Mouse (Mus musculus): ENCODE measurements around the gene Ndrg2. TPM values are rescaled to one million over a fixed set of nuclear protein-coding genes. Genes with fewer than 3 reads are reported as not detected.
A peak's percentile ranks its signal among the peaks of the same experiment; 100 is the strongest.

The Ndrg2 gene
- polyA plus RNA-seq, 2 experiments, result 52.0 to 73.9 TPM

DNA sequence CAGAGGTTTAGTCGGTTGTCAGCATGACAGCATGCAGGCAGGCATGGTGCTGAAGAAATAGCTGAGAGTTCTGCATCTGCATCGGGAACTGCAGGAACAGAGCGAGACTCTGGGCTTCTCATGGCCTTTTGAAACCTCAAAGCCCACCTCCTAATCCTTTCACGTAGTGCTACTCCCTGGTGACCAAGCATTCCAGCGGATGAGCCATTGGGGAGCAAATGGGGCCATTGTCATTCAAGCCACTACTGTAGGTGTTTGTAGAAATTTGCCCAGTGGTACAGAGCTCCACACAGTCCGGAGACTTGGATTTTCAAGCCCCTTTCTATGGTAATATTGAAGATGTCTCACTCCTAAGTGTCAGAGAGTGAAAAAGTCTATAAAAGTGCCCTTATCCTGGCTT lies 27.9 kb downstream of the Ndrg2 start:
- WGBS, result 66% methylated on average over 6 of the region's 6 CpGs
- Histone ChIP-seq H3K4me2 (replicated peaks; ENCODE audit: low read depth, low read length, severe bottlenecking) (peak overlapping the region; percentile 59; the same call in 1 of the 2 replicates), H3K27ac (replicated peaks; ENCODE audit: low read depth, low read length) (no peak overlapping the region), H3K4me3 (replicated peaks; ENCODE audit: low read length) (peak overlapping the region; percentile 73; the same call in 1 of the 2 replicates), H3K4me1 (ENCODE audit: control insufficient read depth, insufficient read depth, low read length) (peaks cover 6% of the 10 kb centered on the region), H3K9me3 (ENCODE audit: control insufficient read depth, low read length) (no peaks in the 10 kb centered on the region), H3K27me3 (ENCODE audit: control insufficient read depth, insufficient read depth, low read length) (no peaks in the 10 kb centered on the region), H3K9ac (ENCODE audit: low read depth, low read length, severe bottlenecking) (no peak overlapping the region; the same call in 1 of the 2 replicates), H3K36me3 (ENCODE audit: control insufficient read depth, insufficient read depth, low read length) (peaks cover 45% of the 10 kb centered on the region)
- TF ChIP-seq POLR2A (IDR thresholded peaks at IDR 0.05; ENCODE audit: borderline replicate concordance, extremely low read depth, insufficient read depth, insufficient read length), result no peak
- DNase-seq (ENCODE audit: low spot score), result no peak
- no peak for ATAC-seq (ENCODE audit: low FRiP score, low read depth)

DNA sequence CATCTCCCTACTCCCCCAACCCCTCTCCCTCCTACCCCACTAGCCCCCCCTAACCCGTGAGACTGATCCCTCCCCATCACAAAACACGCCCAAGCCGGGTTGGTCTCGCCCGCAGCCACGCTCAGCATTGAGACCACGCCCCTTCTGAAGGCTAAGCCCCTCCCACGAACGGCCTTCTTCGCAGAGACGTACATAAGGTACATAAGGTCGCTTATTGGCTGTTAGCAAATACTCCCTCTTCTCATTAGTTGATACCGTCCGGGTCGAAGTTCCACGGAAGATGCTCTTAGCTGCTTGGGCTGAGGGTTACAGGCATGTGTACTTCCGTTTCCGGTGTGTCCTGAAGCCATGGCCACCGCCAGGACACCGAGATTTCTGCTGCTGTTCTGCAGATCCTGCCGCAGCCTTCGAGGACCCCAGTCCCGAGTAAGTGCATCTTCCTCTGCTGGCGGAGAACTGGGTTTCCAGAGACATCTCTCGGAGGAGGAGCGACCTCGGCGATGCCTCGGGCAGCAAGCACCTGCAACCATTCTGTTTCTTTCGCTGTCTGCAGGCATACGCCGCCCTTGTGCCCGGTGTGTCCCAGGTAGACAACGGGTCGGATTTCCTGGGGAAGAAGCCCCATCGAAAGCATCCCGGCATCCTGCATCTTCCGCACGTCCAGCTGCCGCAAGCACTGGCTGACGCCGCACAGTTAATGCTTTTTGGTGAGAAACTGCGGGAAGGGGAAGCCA lies 29.2 kb downstream of the Ndrg2 start, which contains the start of gene Mettl17:
Gene Mettl17, plus strand, starts transcription at position 245 of the 734 bp plus-strand sequence.
- 0% methylated on average over 43 of the region's 43 CpGs for WGBS
- Histone ChIP-seq H3K9me3 (ENCODE audit: control insufficient read depth, low read length) (no peaks in the 10 kb centered on the region), H3K4me3 (replicated peaks; ENCODE audit: low read length) (peak within 1 kb of the TSS; percentile 73), H3K9ac (ENCODE audit: low read depth, low read length, severe bottlenecking) (peak within 1 kb of the TSS; percentile 66), H3K4me1 (ENCODE audit: control insufficient read depth, insufficient read depth, low read length) (peaks cover 6% of the 10 kb centered on the region), H3K27me3 (ENCODE audit: control insufficient read depth, insufficient read depth, low read length) (no peaks in the 10 kb centered on the region), H3K36me3 (ENCODE audit: control insufficient read depth, insufficient read depth, low read length) (peaks cover 32% of the 10 kb centered on the region), H3K27ac (replicated peaks; ENCODE audit: low read depth, low read length) (peak within 1 kb of the TSS; percentile 81), H3K4me2 (replicated peaks; ENCODE audit: low read depth, low read length, severe bottlenecking) (peak within 1 kb of the TSS; percentile 59)
- DNase-seq (ENCODE audit: low spot score) (peak; percentile 98), ATAC-seq (ENCODE audit: low FRiP score, low read depth) (peak; percentile 94)
- peak; percentile 60; the same call in 1 of the 2 replicates for TF ChIP-seq POLR2A (IDR thresholded peaks at IDR 0.05; ENCODE audit: borderline replicate concordance, extremely low read depth, insufficient read depth, insufficient read length)

GRCm38 (mm10) chr14:51884031-51884544 lies 29.9 kb downstream of the Ndrg2 start:
- Histone ChIP-seq H3K4me3 (replicated peaks; ENCODE audit: low read length) (peak overlapping the region; percentile 73), H3K36me3 (ENCODE audit: control insufficient read depth, insufficient read depth, low read length) (peaks cover 25% of the 10 kb centered on the region), H3K4me1 (ENCODE audit: control insufficient read depth, insufficient read depth, low read length) (peaks cover 6% of the 10 kb centered on the region), H3K27me3 (ENCODE audit: control insufficient read depth, insufficient read depth, low read length) (no peaks in the 10 kb centered on the region), H3K4me2 (replicated peaks; ENCODE audit: low read depth, low read length, severe bottlenecking) (peak overlapping the region; percentile 59), H3K9ac (ENCODE audit: low read depth, low read length, severe bottlenecking) (peak overlapping the region; percentile 66), H3K27ac (replicated peaks; ENCODE audit: low read depth, low read length) (peak overlapping the region; percentile 81), H3K9me3 (ENCODE audit: control insufficient read depth, low read length) (no peaks in the 10 kb centered on the region)
- ATAC-seq (ENCODE audit: low FRiP score, low read depth) (peak; percentile 38), DNase-seq (ENCODE audit: low spot score) (peak; percentile 56)
- WGBS, result 1% methylated on average over 14 of the region's 14 CpGs
- no peak for TF ChIP-seq POLR2A (IDR thresholded peaks at IDR 0.05; ENCODE audit: borderline replicate concordance, extremely low read depth, insufficient read depth, insufficient read length)

- Histone ChIP-seq H3K4me1 (ENCODE audit: control insufficient read depth, insufficient read depth, low read length) (peaks cover 6% of the 10 kb centered on the region), H3K4me3 (replicated peaks; ENCODE audit: low read length) (peak overlapping the region; percentile 73), H3K4me2 (replicated peaks; ENCODE audit: low read depth, low read length, severe bottlenecking) (peak overlapping the region; percentile 59), H3K36me3 (ENCODE audit: control insufficient read depth, insufficient read depth, low read length) (peaks cover 20% of the 10 kb centered on the region), H3K27me3 (ENCODE audit: control insufficient read depth, insufficient read depth, low read length) (no peaks in the 10 kb centered on the region), H3K27ac (replicated peaks; ENCODE audit: low read depth, low read length) (peak overlapping the region; percentile 81), H3K9me3 (ENCODE audit: control insufficient read depth, low read length) (no peaks in the 10 kb centered on the region), H3K9ac (ENCODE audit: low read depth, low read length, severe bottlenecking) (peak overlapping the region; percentile 66)
- ATAC-seq (ENCODE audit: low FRiP score, low read depth) (peak; percentile 28), DNase-seq (ENCODE audit: low spot score) (peak; percentile 83)
- WGBS, result 5% methylated on average over 4 of the region's 4 CpGs
- TF ChIP-seq POLR2A (IDR thresholded peaks at IDR 0.05; ENCODE audit: borderline replicate concordance, extremely low read depth, insufficient read depth, insufficient read length), result no peak
Observed at GRCm38 (mm10) chr14:51883527-51884030, 30.4 kb downstream of the Ndrg2 start.

DNA sequence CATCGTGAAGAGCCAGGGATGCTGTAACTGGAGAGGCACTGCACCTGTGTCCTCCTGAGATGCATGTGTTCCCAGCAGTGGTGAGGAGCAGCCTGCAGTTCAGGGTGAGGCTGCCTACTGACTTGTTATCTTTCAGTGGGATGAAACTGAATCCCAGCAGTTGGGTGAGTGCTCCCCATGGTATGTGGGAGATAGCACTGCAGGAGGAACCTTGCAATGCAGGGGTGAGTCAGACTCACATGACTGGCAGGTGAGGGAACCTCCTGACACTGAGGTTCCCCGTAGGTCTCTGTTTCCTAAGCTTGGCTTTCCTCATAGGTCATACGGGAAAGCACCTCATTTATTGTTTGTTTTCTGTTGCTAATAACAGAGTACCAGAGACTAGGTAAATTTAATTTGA lies 36.4 kb downstream of the Ndrg2 start:
- WGBS, result 80% methylated on average over 3 of the region's 3 CpGs
- H3K4me3 ChIP-seq (replicated peaks; ENCODE audit: low read length), result no peak overlapping the region
- H3K27ac ChIP-seq (replicated peaks; ENCODE audit: low read depth, low read length), result no peak overlapping the region
- DNase-seq (ENCODE audit: low spot score), result no peak
- no peaks in the 10 kb centered on the region for H3K9me3 ChIP-seq (ENCODE audit: control insufficient read depth, low read length)
- TF ChIP-seq POLR2A (IDR thresholded peaks at IDR 0.05; ENCODE audit: borderline replicate concordance, extremely low read depth, insufficient read depth, insufficient read length), result no peak
- H3K4me2 ChIP-seq (replicated peaks; ENCODE audit: low read depth, low read length, severe bottlenecking), result no peak overlapping the region
- no peaks in the 10 kb centered on the region for H3K4me1 ChIP-seq (ENCODE audit: control insufficient read depth, insufficient read depth, low read length)
- H3K27me3 ChIP-seq (ENCODE audit: control insufficient read depth, insufficient read depth, low read length), result no peaks in the 10 kb centered on the region
- H3K9ac ChIP-seq (ENCODE audit: low read depth, low read length, severe bottlenecking), result no peak overlapping the region
- no peak for ATAC-seq (ENCODE audit: low FRiP score, low read depth)
- H3K36me3 ChIP-seq (ENCODE audit: control insufficient read depth, insufficient read depth, low read length), result no peaks in the 10 kb centered on the region

Measured in limb, embryonic 14.5 days (tissue).